Mouse (Mus musculus) heart, embryonic 16.5 days (tissue): ENCODE measurements around the gene Exo5. TPM values are rescaled to one million over a fixed set of nuclear protein-coding genes. Genes with fewer than 3 reads are reported as not detected.

Source experiments
- ATAC-seq: fragments of 200-750 bp; cut with Nextera tagmentation; replicated peaks from 2 replicates; pipeline ENCODE4 v1.8.0; 2017; ENCODE audit warnings: moderate number of reproducible peaks; ENCODE audit not compliant: insufficient read depth, low FRiP score; ENCODE audit errors: extremely low read depth
- H3K27ac ChIP-seq: fragments of 300-500 bp; sonication (generic); 2 replicates; pipeline ENCODE4 v1.5.1; 2014; ENCODE audit warnings: mild to moderate bottlenecking, low read length, control low read depth, moderate library complexity
- H3K27me3 ChIP-seq: fragments of 300-500 bp; sonication (generic); 2 replicates; pipeline ENCODE4 v1.6.1; 2014; ENCODE audit warnings: low read length, mixed read lengths; ENCODE audit not compliant: control insufficient read depth, insufficient read depth
- H3K36me3 ChIP-seq: fragments of 300-500 bp; sonication (generic); 2 replicates; pipeline ENCODE4 v1.6.1; 2014; ENCODE audit not compliant: control insufficient read depth, insufficient read depth
- H3K4me1 ChIP-seq: fragments of 300-500 bp; sonication (generic); 2 replicates; pipeline ENCODE4 v1.6.1; 2014; ENCODE audit warnings: low read length, mixed read lengths; ENCODE audit not compliant: control insufficient read depth, insufficient read depth
- H3K4me2 ChIP-seq: fragments of 300-500 bp; sonication (generic); 2 replicates; pipeline ENCODE4 v1.6.1; 2014; ENCODE audit warnings: low read depth, mild to moderate bottlenecking, control low read depth, low read length
- H3K4me3 ChIP-seq: fragments of 300-500 bp; sonication (generic); 2 replicates; pipeline ENCODE4 v1.5.1; 2014; ENCODE audit warnings: mild to moderate bottlenecking, control low read depth, low read length
- H3K9ac ChIP-seq: fragments of 300-500 bp; sonication (generic); 2 replicates; pipeline ENCODE4 v1.6.1; 2014; ENCODE audit warnings: low read length, control low read depth
- H3K9me3 ChIP-seq: fragments of 300-500 bp; sonication (generic); replicated peaks from 2 replicates; pipeline ENCODE4 v1.6.1; 2016; ENCODE audit warnings: low read length; ENCODE audit not compliant: control insufficient read depth
- WGBS: fragments of 180-500 bp; shearing (Covaris S2); extraction: QIAGEN DNeasy Blood & Tissue Kit; methylation state at CpG from one replicate; pipeline ENCODE4 v1.1.7; 2014; 5-methylcytosine and 5-hydroxymethylcytosine counted together
- polyA plus RNA-seq: library from polyadenylated mRNA; unstranded; fragments of >200 nt; fragmentation: Nextera tagmentation; extraction: Ambion mirVana; gene quantifications from 2 replicates; pipeline ENCODE4 v1.2.1, GENCODE M21; 2015

Gene Exo5
- 10.6 and 11.0 TPM in 2 replicates for polyA plus RNA-seq

DNA sequence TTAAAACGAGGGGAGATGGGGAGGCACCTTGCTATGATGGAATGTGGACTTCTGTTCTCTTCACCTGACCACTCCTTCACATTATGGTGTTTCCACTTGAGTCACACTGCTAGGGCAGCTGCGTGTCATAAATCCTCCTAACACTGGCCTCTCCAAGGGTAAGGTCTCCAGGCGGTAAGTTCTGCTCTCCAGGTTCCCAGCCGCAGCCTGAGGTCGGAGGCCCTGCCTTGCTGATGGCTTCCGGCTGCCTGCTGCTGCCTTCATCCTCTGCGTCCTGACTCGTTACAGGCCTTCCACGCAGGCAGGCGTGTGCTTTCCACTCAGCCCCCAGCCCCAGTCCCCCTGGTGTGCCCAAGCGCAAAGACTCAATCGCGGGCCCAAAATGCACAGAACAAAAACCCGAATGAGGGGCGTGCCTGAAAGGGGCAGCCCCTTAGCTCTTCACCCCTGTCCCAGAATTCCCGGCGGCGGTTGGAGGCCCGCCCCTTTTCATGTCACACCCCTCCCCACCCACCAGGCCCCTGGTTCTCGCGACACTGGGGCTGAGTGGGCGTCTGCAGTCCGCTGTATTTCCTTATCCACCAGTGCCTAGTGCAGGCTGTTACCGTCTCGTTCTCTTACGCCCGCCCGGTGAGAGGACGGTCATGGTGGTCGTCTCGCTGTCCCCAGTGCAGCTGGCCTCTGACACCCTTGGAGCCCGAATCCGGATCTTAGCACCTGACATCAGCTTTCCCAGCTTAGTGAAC lies at the start of gene Exo5:
Exo5 (minus strand) TSS at position 464 of the 746 bp plus-strand sequence.
- Histone ChIP-seq H3K4me2 (peak within 1 kb of the TSS; percentile 80), H3K9ac (peak within 1 kb of the TSS; percentile 76), H3K4me1 (peaks cover 12% of the 10 kb centered on the region; the same call in 1 of the 2 replicates), H3K27me3 (no peaks in the 10 kb centered on the region), H3K9me3 (no peaks in the 10 kb centered on the region), H3K4me3 (peak within 1 kb of the TSS; percentile 62), H3K36me3 (peaks cover 22% of the 10 kb centered on the region), H3K27ac (peak within 1 kb of the TSS; percentile 93)
- ATAC-seq = peak; percentile 99
- under 1% methylated on average over 33 of the region's 33 CpGs for WGBS

DNA sequence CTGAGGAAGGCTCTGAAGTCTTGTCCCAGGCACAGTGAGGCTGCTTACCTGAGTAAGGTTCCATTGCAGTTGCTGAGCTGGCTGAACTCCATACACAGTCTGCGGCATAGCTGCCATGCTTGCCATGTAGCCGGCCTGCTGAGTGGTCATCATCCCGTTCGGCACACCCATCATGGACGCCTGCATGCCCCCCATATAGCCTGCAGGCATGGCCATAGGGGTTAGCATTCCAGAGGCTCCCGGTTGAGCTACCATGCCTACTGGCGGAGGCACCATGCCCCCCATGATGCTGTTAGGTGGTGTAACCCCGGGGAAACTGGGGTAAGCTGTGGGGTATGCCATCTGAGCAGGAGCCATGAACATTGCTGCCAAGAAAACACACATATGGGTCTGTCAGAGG lies 47.0 kb upstream of the Exo5 start:
- Histone ChIP-seq H3K4me2 (no peak overlapping the region), H3K27me3 (no peaks in the 10 kb centered on the region), H3K27ac (no peak overlapping the region), H3K4me3 (no peak overlapping the region), H3K4me1 (no peaks in the 10 kb centered on the region), H3K36me3 (peaks cover 23% of the 10 kb centered on the region), H3K9me3 (no peaks in the 10 kb centered on the region), H3K9ac (no peak overlapping the region)
- ATAC-seq = no peak
- 93% methylated on average over 8 of the region's 8 CpGs for WGBS

DNA sequence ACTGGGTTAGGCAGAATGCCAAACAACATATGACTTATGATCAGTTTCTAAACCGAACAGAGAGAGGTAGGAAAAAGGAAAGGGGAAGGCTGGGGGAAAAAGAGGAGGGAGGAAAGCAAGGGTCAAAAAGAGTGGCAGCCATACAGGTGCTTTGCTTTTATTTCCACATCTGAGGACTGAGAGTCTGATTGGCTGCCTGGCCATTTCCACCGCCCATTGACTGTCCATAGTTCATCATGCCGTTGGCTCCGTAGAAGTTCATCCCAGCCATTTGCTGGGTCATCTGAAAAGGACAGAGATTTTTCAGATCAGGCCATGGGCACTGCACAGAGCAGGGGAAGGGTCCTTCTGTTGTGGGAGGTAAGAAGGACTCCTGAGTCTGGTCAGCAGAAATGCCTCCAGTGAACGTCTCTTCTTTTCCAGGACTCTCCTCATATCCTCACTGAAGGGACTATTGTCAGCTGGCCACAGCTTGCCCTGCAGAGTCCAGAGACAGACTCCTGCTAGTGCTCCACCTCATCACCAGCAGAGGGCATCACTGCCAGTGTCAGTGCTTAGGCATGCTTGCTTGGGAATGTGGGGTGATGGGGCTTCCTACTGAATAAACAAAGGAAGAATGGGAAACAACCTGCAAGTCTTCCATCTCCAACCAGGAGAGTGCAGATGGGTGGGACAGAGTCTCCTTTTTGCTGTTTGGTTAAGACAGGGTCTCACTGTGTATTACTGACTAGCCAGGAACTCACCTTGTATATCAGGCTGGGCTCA lies 44.7 kb upstream of the Exo5 start:
- no peak for ATAC-seq
- H3K4me1 ChIP-seq = peaks cover 3% of the 10 kb centered on the region; the same call in 1 of the 2 replicates
- 83% methylated on average over 5 of the region's 5 CpGs for WGBS
- H3K36me3 ChIP-seq = peaks cover 23% of the 10 kb centered on the region
- H3K4me2 ChIP-seq = no peak overlapping the region
- H3K27ac ChIP-seq = no peak overlapping the region
- no peak overlapping the region for H3K9ac ChIP-seq
- H3K9me3 ChIP-seq = no peaks in the 10 kb centered on the region
- no peak overlapping the region for H3K4me3 ChIP-seq
- H3K27me3 ChIP-seq = no peaks in the 10 kb centered on the region

DNA sequence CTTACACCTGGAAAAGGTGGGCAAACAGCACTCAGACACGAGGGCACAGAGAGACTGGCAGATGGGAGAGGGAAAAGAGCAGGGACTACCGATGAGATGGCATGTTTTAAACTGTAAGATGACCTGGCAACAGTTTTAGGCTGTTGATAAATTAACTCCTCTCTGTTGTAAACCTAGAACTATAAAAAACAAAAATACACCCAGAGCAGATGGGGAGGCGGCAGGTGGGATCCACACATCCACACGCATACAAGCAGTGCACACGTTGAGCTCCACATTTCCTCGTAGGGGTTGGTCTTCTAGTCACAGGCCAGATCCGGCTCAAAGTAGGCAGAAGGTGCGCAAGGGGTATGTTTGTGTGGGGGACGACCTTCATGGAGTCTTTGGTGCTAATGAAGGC lies 43.7 kb upstream of the Exo5 start:
- no peak overlapping the region for H3K27ac ChIP-seq
- H3K9ac ChIP-seq = no peak overlapping the region
- no peaks in the 10 kb centered on the region for H3K9me3 ChIP-seq
- H3K27me3 ChIP-seq = no peaks in the 10 kb centered on the region
- WGBS = 92% methylated on average over 9 of the region's 9 CpGs
- ATAC-seq = no peak
- no peak overlapping the region for H3K4me2 ChIP-seq
- no peak overlapping the region for H3K4me3 ChIP-seq
- H3K4me1 ChIP-seq = peaks cover 3% of the 10 kb centered on the region; the same call in 1 of the 2 replicates
- peaks cover 21% of the 10 kb centered on the region for H3K36me3 ChIP-seq

DNA sequence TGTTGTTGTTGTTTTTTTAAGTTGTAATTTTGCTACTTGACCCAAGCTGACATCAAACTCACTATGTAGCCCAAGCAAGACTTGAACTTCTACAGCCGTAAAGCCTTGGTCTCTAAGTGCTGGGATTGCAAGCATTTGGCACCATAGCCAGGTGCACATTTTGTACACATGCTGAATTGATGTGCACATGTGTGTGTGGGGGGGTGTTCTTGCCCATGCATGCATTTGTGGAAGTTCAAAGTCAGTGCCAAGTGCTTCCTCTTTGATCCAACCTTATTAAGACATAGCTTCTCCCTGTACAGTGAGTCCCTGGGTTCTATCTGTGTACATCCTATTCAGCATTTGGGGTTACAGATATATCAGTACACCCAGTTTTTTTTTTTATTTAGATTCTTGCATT lies 30.8 kb upstream of the Exo5 start:
- Histone ChIP-seq H3K27me3 (no peaks in the 10 kb centered on the region), H3K4me2 (no peak overlapping the region), H3K9me3 (no peaks in the 10 kb centered on the region), H3K36me3 (no peaks in the 10 kb centered on the region), H3K9ac (no peak overlapping the region), H3K4me1 (peaks cover 7% of the 10 kb centered on the region), H3K4me3 (no peak overlapping the region), H3K27ac (no peak overlapping the region)
- 79% methylated on average over 1 of the region's 1 CpGs for WGBS
- ATAC-seq = no peak

GRCm38 (mm10) chr4:120953667-120954066 lies 28.9 kb upstream of the Exo5 start:
- ATAC-seq = no peak
- H3K4me1 ChIP-seq = peaks cover 8% of the 10 kb centered on the region
- H3K9me3 ChIP-seq = no peaks in the 10 kb centered on the region
- 68% methylated on average over 1 of the region's 1 CpGs for WGBS
- H3K27me3 ChIP-seq = no peaks in the 10 kb centered on the region
- H3K9ac ChIP-seq = no peak overlapping the region
- H3K4me3 ChIP-seq = no peak overlapping the region
- H3K27ac ChIP-seq = no peak overlapping the region
- no peaks in the 10 kb centered on the region for H3K36me3 ChIP-seq
- no peak overlapping the region for H3K4me2 ChIP-seq

DNA sequence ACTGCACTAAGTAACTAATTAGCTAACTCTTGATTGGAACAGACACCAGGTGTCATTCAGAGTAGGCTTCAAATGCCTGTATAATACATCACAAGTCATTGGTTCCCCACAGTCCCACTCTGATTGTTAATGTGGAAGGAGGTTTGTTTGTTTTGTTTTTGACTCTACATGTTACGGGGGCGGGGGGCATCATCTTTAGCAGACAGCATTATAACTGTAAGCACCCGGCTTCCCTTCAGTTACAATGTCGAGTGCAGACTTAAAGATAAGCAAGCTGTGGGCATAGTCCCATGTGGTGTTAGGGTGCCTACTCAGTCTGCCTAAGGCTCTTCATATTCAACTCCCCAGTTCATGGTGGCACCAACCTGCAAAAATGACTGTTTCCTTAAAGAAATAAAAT lies 28.2 kb upstream of the Exo5 start:
- 53% methylated on average over 4 of the region's 4 CpGs for WGBS
- H3K36me3 ChIP-seq = peaks cover 3% of the 10 kb centered on the region; the same call in 1 of the 2 replicates

DNA sequence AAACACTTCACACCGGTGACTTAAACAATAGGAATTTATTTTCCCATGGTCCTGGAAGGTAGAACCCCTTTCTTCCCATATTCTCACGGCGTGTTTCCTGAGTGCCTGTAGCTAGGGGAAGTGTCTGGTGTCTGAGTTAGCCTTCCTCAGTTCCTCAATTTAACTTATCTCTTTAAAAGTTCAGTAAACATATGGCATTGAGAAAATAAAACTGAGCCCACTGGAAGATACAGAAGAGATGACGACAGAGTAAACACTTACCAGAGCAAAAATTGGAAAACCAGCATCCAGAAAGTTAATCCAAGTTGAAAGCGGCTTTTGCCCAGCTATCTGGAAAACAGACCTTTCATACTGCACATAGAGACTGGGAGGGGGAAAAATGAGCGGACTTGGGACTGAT lies 27.3 kb upstream of the Exo5 start:
- peak overlapping the region; percentile 93 for H3K27ac ChIP-seq
- no peaks in the 10 kb centered on the region for H3K27me3 ChIP-seq
- peaks cover 6% of the 10 kb centered on the region for H3K36me3 ChIP-seq
- peaks cover 8% of the 10 kb centered on the region for H3K4me1 ChIP-seq
- 30% methylated on average over 6 of the region's 6 CpGs for WGBS
- peak overlapping the region; percentile 93 for H3K4me2 ChIP-seq
- H3K9ac ChIP-seq = peak overlapping the region; percentile 96
- no peaks in the 10 kb centered on the region for H3K9me3 ChIP-seq
- peak overlapping the region; percentile 92 for H3K4me3 ChIP-seq
- ATAC-seq = no peak; the same call in 1 of the 2 replicates

More for the DNA sequence above, 28.2 kb upstream of the Exo5 start:
- Histone ChIP-seq H3K27ac (0 out of 2 replicates have a peak overlapping the region, but pooled peaks have one; percentile 25), H3K4me3 (no peak overlapping the region), H3K9me3 (no peaks in the 10 kb centered on the region), H3K4me1 (peaks cover 8% of the 10 kb centered on the region), H3K4me2 (no peak overlapping the region), H3K9ac (no peak overlapping the region), H3K27me3 (no peaks in the 10 kb centered on the region)
- ATAC-seq = no peak
